Mouse (Mus musculus): ENCODE data around the gene Spred3.
"Not testable (repeated sequence)": the region's sequence is repeated elsewhere in the genome, so short reads cannot be mapped to it uniquely, and the experiment has no call there.

Gene Spred3

GRCm38 (mm10) chr7:29170066-29170754 lies at the start of gene Spred3, which contains the start of gene Ggn:
Gene Spred3, minus strand, starts transcription at chr7:29170411.
Gene Ggn, plus strand, starts transcription at chr7:29170210.
- DNase-seq (ENCODE audit: low spot score in 2 of 2) = peak in 1 of 2 experiments; percentile 51

GRCm38 (mm10) chr7:29214846-29215245 lies 44.6 kb upstream of the Spred3 start:
- no peak for DNase-seq (ENCODE audit: low spot score in 2 of 2)

- DNase-seq (ENCODE audit: low spot score in 2 of 2) = no peak
Measured at GRCm38 (mm10) chr7:29214236-29214635, 44.0 kb upstream of the Spred3 start.

- no peak for DNase-seq (ENCODE audit: low spot score in 2 of 2)
Measured at GRCm38 (mm10) chr7:29213675-29214082, 43.5 kb upstream of the Spred3 start, which contains the start of gene Catsperg1. Gene Catsperg1, minus strand, starts transcription at chr7:29214035.

GRCm38 (mm10) chr7:29212775-29213560 lies 42.8 kb upstream of the Spred3 start:
- not testable (repeated sequence) for DNase-seq (ENCODE audit: low spot score in 2 of 2)

- DNase-seq (ENCODE audit: low spot score in 2 of 2) = no peak
Measured at GRCm38 (mm10) chr7:29212199-29212765, 42.1 kb upstream of the Spred3 start.

GRCm38 (mm10) chr7:29211415-29212198 lies 41.4 kb upstream of the Spred3 start:
- peak; percentile 85 to 88 for DNase-seq (ENCODE audit: low spot score in 2 of 2)

- DNase-seq (ENCODE audit: low spot score in 2 of 2) = peak; percentile 62 to 70
Measured at GRCm38 (mm10) chr7:29211013-29211412, 40.8 kb upstream of the Spred3 start.

GRCm38 (mm10) chr7:29202577-29202976 lies 32.4 kb upstream of the Spred3 start:
- no peak for DNase-seq (ENCODE audit: low spot score in 2 of 2)

- not testable (repeated sequence) for DNase-seq (ENCODE audit: low spot score in 2 of 2)
Measured at GRCm38 (mm10) chr7:29194230-29194629, 24.0 kb upstream of the Spred3 start.

GRCm38 (mm10) chr7:29181323-29181722 lies 11.1 kb upstream of the Spred3 start:
- not testable (repeated sequence) for DNase-seq (ENCODE audit: low spot score in 2 of 2)

GRCm38 (mm10) chr7:29180854-29181236 lies 10.6 kb upstream of the Spred3 start:
- DNase-seq (ENCODE audit: low spot score in 2 of 2) = no peak

GRCm38 (mm10) chr7:29180077-29180853 lies 10.1 kb upstream of the Spred3 start, which contains the start of gene Psmd8:
Gene Psmd8, minus strand, starts transcription at chr7:29180701.
- DNase-seq (ENCODE audit: low spot score in 2 of 2) = peak; percentile 95 to 96

GRCm38 (mm10) chr7:29179323-29179722 lies 9.1 kb upstream of the Spred3 start:
- DNase-seq (ENCODE audit: low spot score in 2 of 2) = no peak

GRCm38 (mm10) chr7:29178106-29178505 lies 7.9 kb upstream of the Spred3 start:
- no peak for DNase-seq (ENCODE audit: low spot score in 2 of 2)

GRCm38 (mm10) chr7:29172390-29173016 lies 2.3 kb upstream of the Spred3 start:
- DNase-seq (ENCODE audit: low spot score in 2 of 2) = no peak

- no peak for DNase-seq (ENCODE audit: low spot score in 2 of 2)
Measured at GRCm38 (mm10) chr7:29171562-29172097, 1.4 kb upstream of the Spred3 start.

GRCm38 (mm10) chr7:29170755-29171561 lies 747 bp upstream of the Spred3 start:
- DNase-seq (ENCODE audit: low spot score in 2 of 2) = peak in 1 of 2 experiments; percentile 77

Measured in spleen, postnatal 4 days (tissue).